8 mouse cellular contexts compared by ENCODE assay signal in genomic region chr11:76655106-76655505, GRCm38 (mm10). TPM values are rescaled to one million over a fixed set of nuclear protein-coding genes. Genes with fewer than 3 reads are reported as not detected.
DNase-seq lines count a peak whose midpoint lies in the region; ATAC-seq and TF ChIP-seq lines count a peak whose summit lies in the region.

No protein-coding gene starts in this region.

- peak overlapping the region; percentile 64 for H3K4me2 ChIP-seq in heart, embryonic 13.5 days
- H3K4me2 ChIP-seq in kidney, postnatal 0 days (ENCODE audit: low read length) = peak overlapping the region; percentile 42

- H3K4me1 ChIP-seq in heart, embryonic 13.5 days = peaks cover 2% of the 10 kb centered on the region; the same call in 1 of the 2 replicates
- H3K4me1 ChIP-seq in kidney, postnatal 0 days (replicated peaks; ENCODE audit: insufficient read depth, low read length) = no peaks in the 10 kb centered on the region

- H3K9ac ChIP-seq in heart, embryonic 13.5 days = peak overlapping the region; percentile 71
- no peak overlapping the region for H3K9ac ChIP-seq in kidney, postnatal 0 days (ENCODE audit: low read depth, low read length)

- H3K4me3 ChIP-seq in heart, embryonic 13.5 days = peak overlapping the region; percentile 36
- H3K4me3 ChIP-seq in kidney, postnatal 0 days (replicated peaks; ENCODE audit: low read depth, low read length) = no peak overlapping the region

- no peaks in the 10 kb centered on the region for H3K9me3 ChIP-seq in heart, embryonic 13.5 days
- no peaks in the 10 kb centered on the region for H3K9me3 ChIP-seq in kidney, postnatal 0 days (replicated peaks; ENCODE audit: low read length)

- peak; percentile 40 for DNase-seq in cerebellum, adult 11 months
- no peak for DNase-seq in cerebellum, adult 9-10 months
- peak; percentile 35 for DNase-seq in urinary bladder, postnatal 36 days (ENCODE audit: low spot score in 2 of 2)
- no peak for DNase-seq in urinary bladder, adult 2 months (ENCODE audit: low spot score)
- peak; percentile 90 for DNase-seq in kidney, postnatal 0 days (ENCODE audit: low spot score)
- peak; percentile 66 for DNase-seq in lung, postnatal 14 days
- DNase-seq in thymus, postnatal 0 days (ENCODE audit: low spot score) = peak; percentile 36

- H3K27ac ChIP-seq in heart, embryonic 13.5 days (replicated peaks) = no peak overlapping the region
- H3K27ac ChIP-seq in kidney, postnatal 0 days = no peak overlapping the region

- peaks cover 2% of the 10 kb centered on the region; the same call in 1 of the 2 replicates for H3K27me3 ChIP-seq in heart, embryonic 13.5 days (replicated peaks)
- H3K27me3 ChIP-seq in kidney, postnatal 0 days (ENCODE audit: insufficient read depth, low read length) = no peaks in the 10 kb centered on the region

- 8% methylated on average over 10 of the region's 10 CpGs for WGBS in heart, embryonic 13.5 days
- WGBS in kidney, postnatal 0 days = 6% methylated on average over 10 of the region's 10 CpGs

- TF ChIP-seq CTCF in kidney, postnatal 0 days (IDR thresholded peaks at IDR 0.05; ENCODE audit: low read depth) = peak; percentile 85

- ATAC-seq in heart, embryonic 13.5 days (ENCODE audit: extremely low read depth, insufficient number of reproducible peaks, low FRiP score, low TSS enrichment) = no peak
- no peak for ATAC-seq in kidney, postnatal 0 days (replicated peaks; ENCODE audit: low FRiP score, low read depth)

- no peaks in the 10 kb centered on the region for H3K36me3 ChIP-seq in heart, embryonic 13.5 days
- H3K36me3 ChIP-seq in kidney, postnatal 0 days (ENCODE audit: insufficient read depth, low read length) = no peaks in the 10 kb centered on the region

RNA-seq across cellular contexts. Expression of gene Bhlha9, which starts 17.2 kb away (rescaled TPM):
- not detected in 2 replicates for polyA plus RNA-seq in urinary bladder, adult 2 months (2012; rRNA removed)
- 0.20 and 0.28 TPM in 2 replicates for polyA plus RNA-seq in heart, embryonic 13.5 days (2015; fragmentation: Nextera tagmentation; extraction: Ambion mirVana)
- 0.16 TPM in 1 of 2 replicates, not detected in the other for polyA plus RNA-seq in kidney, postnatal 0 days (2015; fragmentation: Nextera tagmentation; extraction: Ambion mirVana)
- polyA plus RNA-seq in thymus, postnatal 0 days (2015; fragmentation: Nextera tagmentation; extraction: Ambion mirVana) = not detected in 2 replicates

RNA-seq across cellular contexts. Expression of gene Trarg1, which starts 24.5 kb away (rescaled TPM):
- polyA plus RNA-seq in urinary bladder, adult 2 months (2012; rRNA removed) = 1.4 and 1.6 TPM in 2 replicates
- polyA plus RNA-seq in heart, embryonic 13.5 days (2015; fragmentation: Nextera tagmentation; extraction: Ambion mirVana) = 0.09 and 0.13 TPM in 2 replicates
- polyA plus RNA-seq in kidney, postnatal 0 days (2015; fragmentation: Nextera tagmentation; extraction: Ambion mirVana) = 1.3 TPM in 2 replicates
- polyA plus RNA-seq in thymus, postnatal 0 days (2015; fragmentation: Nextera tagmentation; extraction: Ambion mirVana) = 1.6 and 1.9 TPM in 2 replicates

RNA-seq across cellular contexts. Expression of gene Abr, which starts 33.0 kb away (rescaled TPM):
- polyA plus RNA-seq in urinary bladder, adult 2 months (2012; rRNA removed) = 29.6 and 30.2 TPM in 2 replicates
- 21.1 and 22.8 TPM in 2 replicates for polyA plus RNA-seq in heart, embryonic 13.5 days (2015; fragmentation: Nextera tagmentation; extraction: Ambion mirVana)
- 27.7 and 30.7 TPM in 2 replicates for polyA plus RNA-seq in kidney, postnatal 0 days (2015; fragmentation: Nextera tagmentation; extraction: Ambion mirVana)
- 21.7 and 23.9 TPM in 2 replicates for polyA plus RNA-seq in thymus, postnatal 0 days (2015; fragmentation: Nextera tagmentation; extraction: Ambion mirVana)

Comparison
In these comparisons a context has a peak if more than half of its experiments do, and no peak if none do; other contexts are left out.
1. DNase-seq: peak in cerebellum, adult 11 months (single experiment), urinary bladder, postnatal 36 days (2 of 2), kidney, postnatal 0 days (single experiment), lung, postnatal 14 days (single experiment) and thymus, postnatal 0 days (single experiment); none in cerebellum, adult 9-10 months (single experiment) and urinary bladder, adult 2 months (single experiment).